Mouse (Mus musculus) ES-Bruce4 (cell line): ENCODE results near the gene Msi2.

Source experiments
- CTCF ChIP-seq: IDR thresholded peaks from one replicate; pipeline ENCODE4 v1.8.1; 2011; ENCODE audit warnings: low read depth, low read length
- POLR2A ChIP-seq: IDR thresholded peaks from one replicate; pipeline ENCODE4 v1.8.1; 2011; ENCODE audit warnings: low read length; ENCODE audit not compliant: insufficient read depth

DNA sequence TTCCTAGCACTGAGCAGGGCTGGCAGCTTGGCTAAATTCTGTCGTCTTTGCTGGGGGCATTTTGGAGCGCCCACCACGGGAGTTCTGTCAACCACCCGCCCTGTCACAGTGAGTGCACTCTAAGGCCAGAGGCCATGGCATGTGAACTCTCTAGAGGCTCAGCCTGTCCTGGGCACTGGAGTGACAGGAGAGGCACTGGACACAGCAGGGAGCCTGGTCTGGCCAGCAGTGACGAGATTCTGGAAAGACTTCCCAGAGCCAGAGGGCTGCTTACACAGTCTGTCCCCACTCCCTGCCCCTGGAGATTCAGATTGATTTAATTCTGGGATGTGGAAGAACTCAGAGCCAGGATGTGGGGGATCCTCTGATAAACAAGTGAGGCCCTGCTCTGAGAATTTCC lies 318.9 kb downstream of the Msi2 start:
- TF ChIP-seq POLR2A (no peak), CTCF (no peak)
